Mouse (Mus musculus): Measurements from ENCODE around the gene C130026I21Rik. TPM values are rescaled to one million over a fixed set of nuclear protein-coding genes. Genes with fewer than 3 reads are reported as not detected.
"Not testable (repeated sequence)": the region's sequence is repeated elsewhere in the genome, so short reads cannot be mapped to it uniquely, and the experiment has no call there.

C130026I21Rik gene
- polyA plus RNA-seq, 1 experiment from 2014 or later: not detected

- H3K4me3 ChIP-seq (ENCODE audit: low read depth, low read length); DNase-seq (ENCODE audit: low spot score); H3K4me2 ChIP-seq (ENCODE audit: low read depth, low read length); H3K4me1 ChIP-seq (ENCODE audit: control insufficient read depth, insufficient read depth, low read length); H3K36me3 ChIP-seq (replicated peaks; ENCODE audit: control insufficient read depth, insufficient read depth, low read depth, low read length); ATAC-seq (replicated peaks; ENCODE audit: insufficient number of reproducible peaks, low FRiP score, low TSS enrichment, low read depth); H3K9ac ChIP-seq (replicated peaks; ENCODE audit: low read length); H3K27me3 ChIP-seq (ENCODE audit: control insufficient read depth, insufficient read depth, low read length); H3K27ac ChIP-seq (replicated peaks; ENCODE audit: low read depth, low read length); H3K9me3 ChIP-seq (replicated peaks; ENCODE audit: control insufficient read depth, low read length): not testable (repeated sequence)
- WGBS: 55% methylated on average over 3 of the region's 3 CpGs
Measured at GRCm38 (mm10) chr1:85084803-85085202, 185.6 kb downstream of the C130026I21Rik start.

GRCm38 (mm10) chr1:85073099-85073498 is 197.3 kb downstream of the C130026I21Rik start:
- H3K9me3 ChIP-seq (replicated peaks; ENCODE audit: control insufficient read depth, low read length); H3K9ac ChIP-seq (replicated peaks; ENCODE audit: low read length); H3K4me2 ChIP-seq (ENCODE audit: low read depth, low read length); H3K27me3 ChIP-seq (ENCODE audit: control insufficient read depth, insufficient read depth, low read length); H3K4me3 ChIP-seq (ENCODE audit: low read depth, low read length); H3K36me3 ChIP-seq (replicated peaks; ENCODE audit: control insufficient read depth, insufficient read depth, low read depth, low read length); H3K4me1 ChIP-seq (ENCODE audit: control insufficient read depth, insufficient read depth, low read length); ATAC-seq (replicated peaks; ENCODE audit: insufficient number of reproducible peaks, low FRiP score, low TSS enrichment, low read depth); DNase-seq (ENCODE audit: low spot score); H3K27ac ChIP-seq (replicated peaks; ENCODE audit: low read depth, low read length): not testable (repeated sequence)
- 64% methylated on average over 3 of the region's 3 CpGs for WGBS

- not testable (repeated sequence) for H3K9ac ChIP-seq (replicated peaks; ENCODE audit: low read length); H3K36me3 ChIP-seq (replicated peaks; ENCODE audit: control insufficient read depth, insufficient read depth, low read depth, low read length); H3K9me3 ChIP-seq (replicated peaks; ENCODE audit: control insufficient read depth, low read length); H3K4me1 ChIP-seq (ENCODE audit: control insufficient read depth, insufficient read depth, low read length); H3K27ac ChIP-seq (replicated peaks; ENCODE audit: low read depth, low read length); H3K27me3 ChIP-seq (ENCODE audit: control insufficient read depth, insufficient read depth, low read length); ATAC-seq (replicated peaks; ENCODE audit: insufficient number of reproducible peaks, low FRiP score, low TSS enrichment, low read depth); H3K4me3 ChIP-seq (ENCODE audit: low read depth, low read length); H3K4me2 ChIP-seq (ENCODE audit: low read depth, low read length); DNase-seq (ENCODE audit: low spot score)
- 65% methylated on average over 3 of the region's 3 CpGs for WGBS
Measured at GRCm38 (mm10) chr1:85071690-85072089, 198.7 kb downstream of the C130026I21Rik start.

- DNase-seq (ENCODE audit: low spot score); H3K4me1 ChIP-seq (ENCODE audit: control insufficient read depth, insufficient read depth, low read length); H3K9ac ChIP-seq (replicated peaks; ENCODE audit: low read length); ATAC-seq (replicated peaks; ENCODE audit: insufficient number of reproducible peaks, low FRiP score, low TSS enrichment, low read depth); H3K27ac ChIP-seq (replicated peaks; ENCODE audit: low read depth, low read length); H3K4me2 ChIP-seq (ENCODE audit: low read depth, low read length); H3K4me3 ChIP-seq (ENCODE audit: low read depth, low read length); H3K27me3 ChIP-seq (ENCODE audit: control insufficient read depth, insufficient read depth, low read length); H3K36me3 ChIP-seq (replicated peaks; ENCODE audit: control insufficient read depth, insufficient read depth, low read depth, low read length); H3K9me3 ChIP-seq (replicated peaks; ENCODE audit: control insufficient read depth, low read length): not testable (repeated sequence)
- 76% methylated on average over 4 of the region's 6 CpGs for WGBS
Measured at GRCm38 (mm10) chr1:85035801-85036200, 234.6 kb downstream of the C130026I21Rik start.

DNA sequence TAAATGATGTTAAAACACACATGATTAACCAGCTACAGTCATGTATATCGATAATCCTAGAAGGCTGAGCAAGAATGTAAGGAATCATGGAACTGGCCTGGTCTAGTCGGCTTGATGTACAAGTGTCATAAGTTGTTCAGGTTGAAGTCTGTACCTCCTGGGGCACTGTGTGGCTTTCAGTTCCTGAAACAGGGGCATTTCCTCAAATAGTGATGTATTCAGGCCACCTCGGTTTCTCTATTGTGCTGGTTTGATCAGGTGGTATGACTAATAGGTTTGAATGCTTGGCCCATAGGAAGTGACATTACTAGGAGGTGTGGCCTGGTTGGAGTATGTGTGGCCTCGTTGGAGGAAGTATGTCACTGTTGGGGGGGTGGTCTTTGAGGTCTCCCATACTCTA is 236.0 kb downstream of the C130026I21Rik start:
- H3K27me3 ChIP-seq (ENCODE audit: control insufficient read depth, insufficient read depth, low read length); H3K4me2 ChIP-seq (ENCODE audit: low read depth, low read length); H3K36me3 ChIP-seq (replicated peaks; ENCODE audit: control insufficient read depth, insufficient read depth, low read depth, low read length); ATAC-seq (replicated peaks; ENCODE audit: insufficient number of reproducible peaks, low FRiP score, low TSS enrichment, low read depth); DNase-seq (ENCODE audit: low spot score); H3K9ac ChIP-seq (replicated peaks; ENCODE audit: low read length); H3K27ac ChIP-seq (replicated peaks; ENCODE audit: low read depth, low read length); H3K9me3 ChIP-seq (replicated peaks; ENCODE audit: control insufficient read depth, low read length); H3K4me3 ChIP-seq (ENCODE audit: low read depth, low read length); H3K4me1 ChIP-seq (ENCODE audit: control insufficient read depth, insufficient read depth, low read length): not testable (repeated sequence)
- WGBS: 91% methylated on average over 3 of the region's 4 CpGs

DNA sequence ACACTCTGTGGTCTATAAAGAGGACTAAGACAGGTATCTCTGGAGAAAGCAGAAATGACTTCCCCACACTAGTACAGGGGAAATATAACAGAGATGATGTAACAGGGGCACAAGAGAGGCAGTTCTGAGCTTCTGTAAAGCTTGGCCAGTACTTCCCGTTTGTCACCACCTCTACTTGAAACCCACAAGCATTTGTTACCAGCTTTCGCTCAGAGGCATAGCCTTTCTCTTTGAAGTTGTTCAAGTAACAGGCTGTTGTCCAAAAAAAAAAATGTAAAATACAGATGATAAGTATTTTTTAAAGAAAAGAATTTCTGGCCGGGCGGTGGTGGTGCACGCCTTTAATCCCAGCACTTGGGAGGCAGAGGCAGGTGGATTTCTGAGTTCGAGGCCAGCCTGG is 236.8 kb downstream of the C130026I21Rik start:
- WGBS: 95% methylated on average over 2 of the region's 6 CpGs
- not testable (repeated sequence) for DNase-seq (ENCODE audit: low spot score); H3K4me3 ChIP-seq (ENCODE audit: low read depth, low read length); H3K4me1 ChIP-seq (ENCODE audit: control insufficient read depth, insufficient read depth, low read length); ATAC-seq (replicated peaks; ENCODE audit: insufficient number of reproducible peaks, low FRiP score, low TSS enrichment, low read depth); H3K27ac ChIP-seq (replicated peaks; ENCODE audit: low read depth, low read length); H3K4me2 ChIP-seq (ENCODE audit: low read depth, low read length); H3K9ac ChIP-seq (replicated peaks; ENCODE audit: low read length); H3K27me3 ChIP-seq (ENCODE audit: control insufficient read depth, insufficient read depth, low read length); H3K36me3 ChIP-seq (replicated peaks; ENCODE audit: control insufficient read depth, insufficient read depth, low read depth, low read length); H3K9me3 ChIP-seq (replicated peaks; ENCODE audit: control insufficient read depth, low read length)

GRCm38 (mm10) chr1:85030211-85030610 is 240.2 kb downstream of the C130026I21Rik start:
- H3K36me3 ChIP-seq (replicated peaks; ENCODE audit: control insufficient read depth, insufficient read depth, low read depth, low read length); H3K4me2 ChIP-seq (ENCODE audit: low read depth, low read length); H3K27ac ChIP-seq (replicated peaks; ENCODE audit: low read depth, low read length); H3K4me3 ChIP-seq (ENCODE audit: low read depth, low read length); ATAC-seq (replicated peaks; ENCODE audit: insufficient number of reproducible peaks, low FRiP score, low TSS enrichment, low read depth); H3K9me3 ChIP-seq (replicated peaks; ENCODE audit: control insufficient read depth, low read length); DNase-seq (ENCODE audit: low spot score); H3K4me1 ChIP-seq (ENCODE audit: control insufficient read depth, insufficient read depth, low read length); H3K9ac ChIP-seq (replicated peaks; ENCODE audit: low read length); H3K27me3 ChIP-seq (ENCODE audit: control insufficient read depth, insufficient read depth, low read length): not testable (repeated sequence)
- WGBS: 55% methylated on average over 11 of the region's 14 CpGs

DNA sequence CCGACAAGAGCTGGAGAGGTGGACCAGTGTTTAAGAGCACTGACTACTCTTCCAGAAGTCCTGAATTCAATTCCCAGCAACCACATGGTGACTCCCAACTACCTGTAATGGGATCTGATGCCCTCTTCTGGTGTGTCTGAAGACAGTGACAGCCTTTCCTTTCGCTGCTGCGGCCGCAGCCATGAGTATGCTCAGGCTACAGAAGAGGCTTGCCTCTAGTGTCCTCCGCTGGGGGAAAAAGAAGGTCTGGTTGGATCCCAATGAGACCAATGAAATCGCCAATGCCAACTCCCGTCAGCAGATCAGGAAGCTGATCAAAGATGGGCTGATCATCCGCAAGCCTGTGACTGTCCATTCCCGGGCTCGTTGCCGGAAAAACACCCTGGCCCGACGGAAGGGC is 258.4 kb downstream of the C130026I21Rik start:
- H3K9ac ChIP-seq (replicated peaks; ENCODE audit: low read length); H3K36me3 ChIP-seq (replicated peaks; ENCODE audit: control insufficient read depth, insufficient read depth, low read depth, low read length); H3K4me1 ChIP-seq (ENCODE audit: control insufficient read depth, insufficient read depth, low read length); H3K27ac ChIP-seq (replicated peaks; ENCODE audit: low read depth, low read length); H3K4me3 ChIP-seq (ENCODE audit: low read depth, low read length); ATAC-seq (replicated peaks; ENCODE audit: insufficient number of reproducible peaks, low FRiP score, low TSS enrichment, low read depth); H3K9me3 ChIP-seq (replicated peaks; ENCODE audit: control insufficient read depth, low read length); H3K27me3 ChIP-seq (ENCODE audit: control insufficient read depth, insufficient read depth, low read length); DNase-seq (ENCODE audit: low spot score); H3K4me2 ChIP-seq (ENCODE audit: low read depth, low read length): not testable (repeated sequence)
- WGBS: 94% methylated on average over 12 of the region's 13 CpGs

Measured in embryonic facial prominence, embryonic 11.5 days (tissue).